Mouse (Mus musculus): Measurements from ENCODE around the gene Kcnh1. TPM values are rescaled to one million over a fixed set of nuclear protein-coding genes. Genes with fewer than 3 reads are reported as not detected.

Kcnh1 gene
- polyA plus RNA-seq, 1 experiment from 2014 or later, result 0.56 TPM

DNA sequence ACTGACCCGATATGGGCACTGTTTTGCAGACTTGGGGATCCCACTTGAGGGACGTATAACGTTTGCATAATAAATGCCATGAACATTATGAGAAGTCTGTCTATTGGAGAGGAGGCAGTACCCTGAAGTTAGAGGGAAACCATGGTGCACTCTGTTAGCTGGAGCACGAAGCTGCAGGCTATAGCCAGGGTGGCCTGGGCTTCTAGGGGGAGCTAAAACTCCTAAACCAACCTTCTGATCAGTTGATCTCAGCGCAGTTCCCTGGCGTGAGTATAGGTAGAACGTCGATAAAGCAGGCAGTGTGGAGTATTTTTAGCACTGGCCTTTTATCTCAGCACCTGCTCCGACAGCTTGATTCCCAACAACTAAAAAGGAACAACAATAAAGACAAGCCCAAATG, 2.1 kb downstream of the Kcnh1 start:
- WGBS, result 70% methylated on average over 9 of the region's 9 CpGs
- H3K9me3 ChIP-seq (replicated peaks; ENCODE audit: control insufficient read depth, low read length), result no peaks in the 10 kb centered on the region
- no peak overlapping the region for H3K4me2 ChIP-seq (ENCODE audit: low read depth, low read length)
- no peak for ATAC-seq (ENCODE audit: insufficient read depth, low FRiP score)
- no peaks in the 10 kb centered on the region for H3K36me3 ChIP-seq (ENCODE audit: control insufficient read depth, insufficient read depth, low read length)
- H3K27me3 ChIP-seq (ENCODE audit: control insufficient read depth, insufficient read depth, low read length), result peaks cover 12% of the 10 kb centered on the region; the same call in 1 of the 2 replicates
- peaks cover 6% of the 10 kb centered on the region; the same call in 1 of the 2 replicates for H3K4me1 ChIP-seq (ENCODE audit: control insufficient read depth, insufficient read depth, low read length)
- no peak overlapping the region for H3K27ac ChIP-seq (ENCODE audit: low read length)
- no peak overlapping the region for H3K9ac ChIP-seq (ENCODE audit: low read length)
- H3K4me3 ChIP-seq (replicated peaks; ENCODE audit: low read length), result no peak overlapping the region

GRCm38 (mm10) chr1:192193656-192194055, 3.1 kb downstream of the Kcnh1 start:
- Histone ChIP-seq H3K4me3 (replicated peaks; ENCODE audit: low read length) (no peak overlapping the region), H3K4me1 (ENCODE audit: control insufficient read depth, insufficient read depth, low read length) (peaks cover 6% of the 10 kb centered on the region; the same call in 1 of the 2 replicates), H3K4me2 (ENCODE audit: low read depth, low read length) (no peak overlapping the region), H3K27ac (ENCODE audit: low read length) (no peak overlapping the region), H3K36me3 (ENCODE audit: control insufficient read depth, insufficient read depth, low read length) (no peaks in the 10 kb centered on the region), H3K9me3 (replicated peaks; ENCODE audit: control insufficient read depth, low read length) (no peaks in the 10 kb centered on the region), H3K9ac (ENCODE audit: low read length) (no peak overlapping the region), H3K27me3 (ENCODE audit: control insufficient read depth, insufficient read depth, low read length) (peaks cover 12% of the 10 kb centered on the region; the same call in 1 of the 2 replicates)
- 52% methylated on average over 14 of the region's 14 CpGs for WGBS
- ATAC-seq (ENCODE audit: insufficient read depth, low FRiP score), result no peak

DNA sequence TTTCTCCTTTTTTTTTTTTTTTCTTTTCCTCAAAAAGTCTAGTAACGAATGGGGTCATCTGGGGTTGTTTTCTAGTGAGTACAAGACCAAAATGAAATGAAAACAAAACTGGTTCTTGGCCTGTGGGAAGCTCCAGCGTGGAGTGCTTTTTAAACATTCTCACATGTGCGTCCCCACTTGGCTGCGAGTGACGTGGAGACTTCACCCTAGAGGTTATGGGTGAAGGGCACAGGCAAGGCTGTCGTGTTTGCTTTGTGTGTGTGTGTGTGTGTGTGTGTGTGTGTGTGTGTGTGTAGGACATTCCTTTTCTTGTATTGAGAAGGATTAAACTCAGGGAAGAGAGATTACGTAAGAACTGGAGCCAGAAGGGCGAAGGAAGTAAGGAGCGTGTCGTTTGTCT, 6.9 kb downstream of the Kcnh1 start:
- no peaks in the 10 kb centered on the region for H3K36me3 ChIP-seq (ENCODE audit: control insufficient read depth, insufficient read depth, low read length)
- H3K4me3 ChIP-seq (replicated peaks; ENCODE audit: low read length), result no peak overlapping the region
- H3K4me2 ChIP-seq (ENCODE audit: low read depth, low read length), result no peak overlapping the region
- ATAC-seq (ENCODE audit: insufficient read depth, low FRiP score), result no peak
- H3K9me3 ChIP-seq (replicated peaks; ENCODE audit: control insufficient read depth, low read length), result no peaks in the 10 kb centered on the region
- H3K27me3 ChIP-seq (ENCODE audit: control insufficient read depth, insufficient read depth, low read length), result no peaks in the 10 kb centered on the region
- 34% methylated on average over 10 of the region's 10 CpGs for WGBS
- H3K27ac ChIP-seq (ENCODE audit: low read length), result no peak overlapping the region
- H3K4me1 ChIP-seq (ENCODE audit: control insufficient read depth, insufficient read depth, low read length), result peaks cover 6% of the 10 kb centered on the region; the same call in 1 of the 2 replicates
- H3K9ac ChIP-seq (ENCODE audit: low read length), result no peak overlapping the region

- 37% methylated on average over 1 of the region's 1 CpGs for WGBS
- Histone ChIP-seq H3K9me3 (replicated peaks; ENCODE audit: control insufficient read depth, low read length) (no peaks in the 10 kb centered on the region), H3K9ac (ENCODE audit: low read length) (no peak overlapping the region), H3K4me2 (ENCODE audit: low read depth, low read length) (no peak overlapping the region), H3K27ac (ENCODE audit: low read length) (no peak overlapping the region), H3K36me3 (ENCODE audit: control insufficient read depth, insufficient read depth, low read length) (no peaks in the 10 kb centered on the region), H3K27me3 (ENCODE audit: control insufficient read depth, insufficient read depth, low read length) (no peaks in the 10 kb centered on the region), H3K4me3 (replicated peaks; ENCODE audit: low read length) (no peak overlapping the region), H3K4me1 (ENCODE audit: control insufficient read depth, insufficient read depth, low read length) (no peaks in the 10 kb centered on the region)
- ATAC-seq (ENCODE audit: insufficient read depth, low FRiP score), result no peak
Observed at GRCm38 (mm10) chr1:192202936-192203335, 12.4 kb downstream of the Kcnh1 start.

DNA sequence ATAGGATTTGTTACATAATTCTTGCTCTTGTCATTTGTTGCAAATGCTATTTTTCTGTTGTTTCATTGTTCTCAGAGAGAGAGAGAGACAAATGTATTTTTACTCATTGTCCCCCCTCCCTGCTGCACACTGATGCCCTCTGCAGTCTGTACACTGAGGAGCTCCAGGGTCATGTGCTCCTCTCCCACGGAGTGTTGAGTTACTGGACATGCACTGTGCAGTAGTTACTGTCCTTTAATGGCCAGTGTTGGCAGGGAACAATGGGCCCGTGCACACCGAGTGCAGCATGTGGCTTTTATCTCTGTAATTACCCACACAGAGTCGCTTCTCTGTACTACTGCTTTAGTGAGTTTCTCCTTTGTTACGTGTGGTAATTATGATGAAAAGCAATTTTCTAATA, 17.4 kb downstream of the Kcnh1 start:
- H3K4me2 ChIP-seq (ENCODE audit: low read depth, low read length), result no peak overlapping the region
- 55% methylated on average over 5 of the region's 5 CpGs for WGBS
- no peak for ATAC-seq (ENCODE audit: insufficient read depth, low FRiP score)

GRCm38 (mm10) chr1:192212448-192212847, 21.9 kb downstream of the Kcnh1 start:
- Histone ChIP-seq H3K27me3 (ENCODE audit: control insufficient read depth, insufficient read depth, low read length) (no peaks in the 10 kb centered on the region), H3K36me3 (ENCODE audit: control insufficient read depth, insufficient read depth, low read length) (no peaks in the 10 kb centered on the region)

More for the DNA sequence above, 17.4 kb downstream of the Kcnh1 start:
- no peak overlapping the region for H3K9ac ChIP-seq (ENCODE audit: low read length)
- no peaks in the 10 kb centered on the region for H3K4me1 ChIP-seq (ENCODE audit: control insufficient read depth, insufficient read depth, low read length)
- H3K4me3 ChIP-seq (replicated peaks; ENCODE audit: low read length), result no peak overlapping the region
- no peaks in the 10 kb centered on the region for H3K9me3 ChIP-seq (replicated peaks; ENCODE audit: control insufficient read depth, low read length)
- no peaks in the 10 kb centered on the region for H3K36me3 ChIP-seq (ENCODE audit: control insufficient read depth, insufficient read depth, low read length)
- no peak overlapping the region for H3K27ac ChIP-seq (ENCODE audit: low read length)
- no peaks in the 10 kb centered on the region for H3K27me3 ChIP-seq (ENCODE audit: control insufficient read depth, insufficient read depth, low read length)

DNA sequence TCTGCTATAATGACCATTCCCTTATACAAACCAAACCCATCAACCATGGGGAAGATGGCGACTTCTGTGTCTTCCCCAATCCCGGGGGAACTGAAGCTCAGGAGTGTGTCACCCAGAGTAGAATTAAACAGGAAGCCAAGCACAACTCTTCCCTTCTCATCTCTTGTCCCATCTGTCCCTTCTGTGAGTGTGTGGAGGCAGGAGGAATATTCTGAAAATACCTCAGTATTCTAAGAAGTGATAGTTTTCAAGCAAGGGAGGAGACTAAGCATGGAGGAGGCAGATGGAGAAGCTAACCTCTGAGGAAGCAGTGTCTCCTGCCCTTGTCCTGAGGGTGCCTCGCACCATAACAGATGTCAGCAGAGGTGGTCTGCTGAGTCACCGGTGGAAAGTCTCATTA, 24.1 kb downstream of the Kcnh1 start:
- Histone ChIP-seq H3K4me1 (ENCODE audit: control insufficient read depth, insufficient read depth, low read length) (no peaks in the 10 kb centered on the region), H3K27me3 (ENCODE audit: control insufficient read depth, insufficient read depth, low read length) (no peaks in the 10 kb centered on the region), H3K4me2 (ENCODE audit: low read depth, low read length) (no peak overlapping the region), H3K27ac (ENCODE audit: low read length) (no peak overlapping the region), H3K9me3 (replicated peaks; ENCODE audit: control insufficient read depth, low read length) (0 out of 2 replicates have a peak, but pooled peaks cover 8% of the 10 kb centered on the region), H3K9ac (ENCODE audit: low read length) (no peak overlapping the region), H3K36me3 (ENCODE audit: control insufficient read depth, insufficient read depth, low read length) (no peaks in the 10 kb centered on the region), H3K4me3 (replicated peaks; ENCODE audit: low read length) (no peak overlapping the region)
- WGBS, result 92% methylated on average over 4 of the region's 4 CpGs
- ATAC-seq (ENCODE audit: insufficient read depth, low FRiP score), result no peak

More at GRCm38 (mm10) chr1:192212448-192212847, 21.9 kb downstream of the Kcnh1 start:
- no peak overlapping the region for H3K9ac ChIP-seq (ENCODE audit: low read length)
- no peak overlapping the region for H3K27ac ChIP-seq (ENCODE audit: low read length)
- WGBS, result 71% methylated on average over 2 of the region's 2 CpGs
- no peaks in the 10 kb centered on the region for H3K4me1 ChIP-seq (ENCODE audit: control insufficient read depth, insufficient read depth, low read length)
- H3K4me3 ChIP-seq (replicated peaks; ENCODE audit: low read length), result no peak overlapping the region
- H3K4me2 ChIP-seq (ENCODE audit: low read depth, low read length), result no peak overlapping the region
- H3K9me3 ChIP-seq (replicated peaks; ENCODE audit: control insufficient read depth, low read length), result 0 out of 2 replicates have a peak, but pooled peaks cover 8% of the 10 kb centered on the region
- ATAC-seq (ENCODE audit: insufficient read depth, low FRiP score), result no peak

GRCm38 (mm10) chr1:192220156-192220555, 29.6 kb downstream of the Kcnh1 start:
- no peak overlapping the region for H3K9ac ChIP-seq (ENCODE audit: low read length)
- H3K9me3 ChIP-seq (replicated peaks; ENCODE audit: control insufficient read depth, low read length), result 0 out of 2 replicates have a peak, but pooled peaks cover 3% of the 10 kb centered on the region
- 64% methylated on average over 2 of the region's 2 CpGs for WGBS
- H3K4me1 ChIP-seq (ENCODE audit: control insufficient read depth, insufficient read depth, low read length), result no peaks in the 10 kb centered on the region
- ATAC-seq (ENCODE audit: insufficient read depth, low FRiP score), result no peak
- no peaks in the 10 kb centered on the region for H3K27me3 ChIP-seq (ENCODE audit: control insufficient read depth, insufficient read depth, low read length)
- no peak overlapping the region for H3K4me2 ChIP-seq (ENCODE audit: low read depth, low read length)
- H3K4me3 ChIP-seq (replicated peaks; ENCODE audit: low read length), result no peak overlapping the region
- no peaks in the 10 kb centered on the region for H3K36me3 ChIP-seq (ENCODE audit: control insufficient read depth, insufficient read depth, low read length)
- H3K27ac ChIP-seq (ENCODE audit: low read length), result no peak overlapping the region

DNA sequence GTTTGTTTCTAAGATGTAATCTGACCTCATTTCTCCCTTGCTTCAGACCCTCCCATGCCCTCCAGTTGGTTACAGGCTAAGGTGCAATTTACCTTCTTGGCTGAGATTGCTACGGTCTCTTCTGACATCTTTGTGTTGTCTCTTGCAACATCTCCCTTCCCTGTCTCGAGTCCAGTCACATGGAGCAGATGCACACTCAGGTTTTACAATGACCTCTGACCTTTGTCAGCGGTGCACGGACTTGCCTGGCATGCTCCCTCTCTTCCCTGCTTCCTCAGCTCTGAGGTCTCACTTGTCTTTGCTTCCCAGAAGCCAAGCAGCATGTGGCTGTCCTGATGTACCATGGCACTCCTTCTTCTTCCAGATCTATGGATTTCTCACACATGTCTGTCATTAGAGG, 33.6 kb downstream of the Kcnh1 start:
- H3K27me3 ChIP-seq (ENCODE audit: control insufficient read depth, insufficient read depth, low read length), result no peaks in the 10 kb centered on the region
- H3K4me2 ChIP-seq (ENCODE audit: low read depth, low read length), result no peak overlapping the region
- ATAC-seq (ENCODE audit: insufficient read depth, low FRiP score), result no peak
- no peaks in the 10 kb centered on the region for H3K36me3 ChIP-seq (ENCODE audit: control insufficient read depth, insufficient read depth, low read length)
- no peaks in the 10 kb centered on the region for H3K4me1 ChIP-seq (ENCODE audit: control insufficient read depth, insufficient read depth, low read length)
- WGBS, result 22% methylated on average over 4 of the region's 4 CpGs
- no peak overlapping the region for H3K27ac ChIP-seq (ENCODE audit: low read length)
- H3K9ac ChIP-seq (ENCODE audit: low read length), result no peak overlapping the region
- H3K9me3 ChIP-seq (replicated peaks; ENCODE audit: control insufficient read depth, low read length), result peaks cover 5% of the 10 kb centered on the region; the same call in 1 of the 2 replicates
- no peak overlapping the region for H3K4me3 ChIP-seq (replicated peaks; ENCODE audit: low read length)

Measured in stomach, embryonic 16.5 days (tissue).